Mouse (Mus musculus) liver, embryonic 12.5 days (tissue): ENCODE results near the gene Kcnh6. TPM values are rescaled to one million over a fixed set of nuclear protein-coding genes. Genes with fewer than 3 reads are reported as not detected.
"Not testable (repeated sequence)": the region's sequence is repeated elsewhere in the genome, so short reads cannot be mapped to it uniquely, and the experiment has no call there.

Experiments used
- ATAC-seq: fragments of 200-750 bp; cut with Nextera tagmentation; 2 replicates; pipeline ENCODE4 v1.8.0; 2017; ENCODE audit warnings: moderate number of reproducible peaks, mild to moderate bottlenecking, moderate library complexity
- H3K27ac ChIP-seq: fragments of 300-500 bp; sonication (generic); 2 replicates; pipeline ENCODE4 v1.5.1; 2016; ENCODE audit warnings: mild to moderate bottlenecking
- H3K27me3 ChIP-seq: fragments of 300-500 bp; sonication (generic); replicated peaks from 2 replicates; pipeline ENCODE4 v1.6.1; 2016; ENCODE audit warnings: mild to moderate bottlenecking, moderate library complexity
- H3K36me3 ChIP-seq: fragments of 300-500 bp; sonication (generic); 2 replicates; pipeline ENCODE4 v1.6.1; 2016; ENCODE audit warnings: mild to moderate bottlenecking, moderate library complexity
- H3K4me1 ChIP-seq: fragments of 300-500 bp; sonication (generic); 2 replicates; pipeline ENCODE4 v1.6.1; 2016
- H3K4me2 ChIP-seq: fragments of 300-500 bp; sonication (generic); 2 replicates; pipeline ENCODE4 v1.6.1; 2016; ENCODE audit warnings: mild to moderate bottlenecking, moderate library complexity
- H3K4me3 ChIP-seq: fragments of 300-500 bp; sonication (generic); 2 replicates; pipeline ENCODE4 v1.5.1; 2016; ENCODE audit warnings: mild to moderate bottlenecking, moderate library complexity
- H3K9ac ChIP-seq: fragments of 300-500 bp; sonication (generic); 2 replicates; pipeline ENCODE4 v1.6.1; 2016; ENCODE audit warnings: mild to moderate bottlenecking, moderate library complexity
- H3K9me3 ChIP-seq: fragments of 300-500 bp; sonication (generic); replicated peaks from 2 replicates; pipeline ENCODE4 v1.6.1; 2016; ENCODE audit warnings: mild to moderate bottlenecking, moderate library complexity
- WGBS: fragments of 180-500 bp; shearing (Covaris S2); methylation state at CpG from one replicate; pipeline ENCODE4 v1.1.7; 2016; ENCODE audit not compliant: insufficient replicate concordance; 5-methylcytosine and 5-hydroxymethylcytosine counted together
- polyA plus RNA-seq: library from polyadenylated mRNA; unstranded; fragments of >200 nt; fragmentation: Nextera tagmentation; extraction: Ambion mirVana; gene quantifications from 2 replicates; pipeline ENCODE4 v1.2.1, GENCODE M21; 2016

The Kcnh6 gene
- polyA plus RNA-seq, 1 experiment from 2014 or later = 0.08 TPM

DNA sequence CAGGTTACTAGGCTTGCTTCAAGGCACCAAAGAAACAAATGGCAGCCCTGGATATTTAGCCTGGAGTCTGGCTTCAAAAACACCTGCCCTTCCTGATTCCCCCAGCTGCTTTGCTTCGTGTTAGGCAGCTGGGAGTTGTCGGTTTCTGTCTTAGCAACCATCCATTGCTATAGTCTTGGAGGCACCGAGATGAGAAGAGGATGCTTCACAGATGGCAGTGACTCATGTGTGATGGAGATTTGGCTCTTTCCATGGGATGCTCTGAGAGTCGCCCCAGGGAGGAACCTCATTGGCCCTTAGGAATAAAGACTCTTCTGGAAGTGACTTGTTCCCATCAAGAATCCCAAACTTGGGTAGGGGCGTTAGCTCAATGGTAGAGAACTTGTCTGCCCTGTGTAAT, 8.5 kb downstream of the Kcnh6 start:
- peaks cover 96% of the 10 kb centered on the region for H3K27me3 ChIP-seq
- H3K4me2 ChIP-seq = no peak overlapping the region
- WGBS = 60% methylated on average over 5 of the region's 5 CpGs
- no peak overlapping the region for H3K9ac ChIP-seq
- ATAC-seq = no peak
- no peak overlapping the region for H3K4me3 ChIP-seq
- H3K27ac ChIP-seq = no peak overlapping the region
- H3K4me1 ChIP-seq = peaks cover 3% of the 10 kb centered on the region; the same call in 1 of the 2 replicates
- H3K9me3 ChIP-seq = no peaks in the 10 kb centered on the region
- no peaks in the 10 kb centered on the region for H3K36me3 ChIP-seq

- H3K4me3 ChIP-seq = no peak overlapping the region
- peaks cover 96% of the 10 kb centered on the region for H3K27me3 ChIP-seq
- ATAC-seq = no peak
- WGBS = 3% methylated on average over 50 of the region's 50 CpGs
- no peaks in the 10 kb centered on the region for H3K9me3 ChIP-seq
- H3K9ac ChIP-seq = no peak overlapping the region
- no peaks in the 10 kb centered on the region for H3K36me3 ChIP-seq
- H3K27ac ChIP-seq = no peak overlapping the region
- peak overlapping the region; percentile 24 for H3K4me2 ChIP-seq
- H3K4me1 ChIP-seq = peaks cover 3% of the 10 kb centered on the region; the same call in 1 of the 2 replicates
These were observed 12.3 kb downstream of the Kcnh6 start for GRCm38 (mm10) chr11:106020051-106020763.

GRCm38 (mm10) chr11:106025774-106026173, 17.9 kb downstream of the Kcnh6 start:
- Histone ChIP-seq H3K4me2 (no peak overlapping the region), H3K27me3 (peaks cover 48% of the 10 kb centered on the region), H3K9me3 (no peaks in the 10 kb centered on the region), H3K4me1 (peaks cover 20% of the 10 kb centered on the region), H3K27ac (no peak overlapping the region), H3K36me3 (peaks cover 13% of the 10 kb centered on the region), H3K9ac (no peak overlapping the region), H3K4me3 (no peak overlapping the region)
- ATAC-seq = peak; percentile 69
- WGBS = 26% methylated on average over 3 of the region's 3 CpGs

DNA sequence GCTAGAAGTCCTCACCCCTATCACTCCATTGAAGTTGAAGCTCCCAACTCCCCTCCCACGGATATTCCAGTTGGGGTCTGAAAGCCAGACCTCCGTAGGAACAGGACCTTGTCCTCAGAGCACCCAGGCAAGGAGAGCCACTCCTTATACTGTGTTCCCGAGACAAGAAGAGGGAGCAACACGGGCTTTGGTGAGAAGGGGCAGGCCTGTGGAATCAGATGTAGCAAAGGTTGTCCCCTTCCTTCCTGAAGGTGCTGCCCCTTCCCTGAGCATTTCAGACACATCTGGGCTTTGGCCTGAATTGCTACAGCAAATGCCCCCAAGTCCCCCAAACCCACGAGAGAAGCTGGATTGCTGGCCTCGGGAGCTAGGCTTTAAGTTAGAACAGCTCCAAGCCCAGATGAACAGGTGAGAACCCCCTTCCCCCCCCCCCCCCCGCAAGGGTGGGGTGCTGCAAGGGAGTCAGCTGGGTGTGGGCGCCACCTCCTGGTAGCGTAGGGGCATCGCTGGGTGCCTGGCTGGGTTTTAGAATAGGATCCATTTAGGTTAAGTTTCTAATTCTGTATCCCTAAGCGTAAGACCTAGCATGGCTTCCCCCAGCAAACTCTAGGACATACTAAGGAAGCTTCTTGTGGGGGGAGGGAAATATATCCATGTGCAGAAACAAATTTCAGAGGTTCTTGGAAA, 18.7 kb downstream of the Kcnh6 start:
- H3K9me3 ChIP-seq = no peaks in the 10 kb centered on the region
- no peak overlapping the region for H3K9ac ChIP-seq
- H3K27ac ChIP-seq = no peak overlapping the region
- peak overlapping the region; percentile 15; the same call in 1 of the 2 replicates for H3K4me2 ChIP-seq
- peaks cover 39% of the 10 kb centered on the region for H3K27me3 ChIP-seq
- 0 out of 2 replicates have a peak, but pooled peaks have one; percentile 35 for ATAC-seq
- no peak overlapping the region for H3K4me3 ChIP-seq
- peaks cover 13% of the 10 kb centered on the region for H3K36me3 ChIP-seq
- WGBS = 31% methylated on average over 11 of the region's 11 CpGs
- H3K4me1 ChIP-seq = peaks cover 20% of the 10 kb centered on the region

GRCm38 (mm10) chr11:106027607-106028006, 19.7 kb downstream of the Kcnh6 start:
- H3K4me3 ChIP-seq = no peak overlapping the region
- H3K4me2 ChIP-seq = no peak overlapping the region
- H3K27me3 ChIP-seq = peaks cover 29% of the 10 kb centered on the region
- no peak overlapping the region for H3K9ac ChIP-seq
- H3K4me1 ChIP-seq = peaks cover 20% of the 10 kb centered on the region
- peak; percentile 35; the same call in 1 of the 2 replicates for ATAC-seq
- H3K36me3 ChIP-seq = peaks cover 13% of the 10 kb centered on the region
- 83% methylated on average over 5 of the region's 5 CpGs for WGBS
- H3K27ac ChIP-seq = no peak overlapping the region
- H3K9me3 ChIP-seq = no peaks in the 10 kb centered on the region

DNA sequence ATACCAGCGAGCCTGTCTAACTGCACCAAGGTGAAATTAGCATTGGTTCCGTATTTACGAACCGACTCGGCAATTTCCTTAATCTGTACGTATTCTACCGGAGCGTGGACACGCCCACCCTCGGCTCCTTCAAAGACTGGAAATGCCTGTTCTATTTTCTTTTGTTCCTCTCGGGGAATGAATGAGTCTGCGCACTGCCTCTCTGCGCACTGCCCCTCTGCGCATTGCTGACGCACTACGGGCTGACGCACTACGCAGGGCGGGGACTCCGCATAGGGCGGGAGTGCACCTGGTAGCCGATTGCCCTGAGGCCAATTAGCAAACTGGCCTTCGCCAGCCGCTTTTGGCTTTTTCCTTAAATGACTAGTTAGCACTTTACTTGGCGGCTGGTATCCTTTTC, 24.1 kb downstream of the Kcnh6 start:
- peaks cover 30% of the 10 kb centered on the region for H3K4me1 ChIP-seq
- peak overlapping the region; percentile 58; the same call in 1 of the 2 replicates for H3K27ac ChIP-seq
- H3K4me3 ChIP-seq = peak overlapping the region; percentile 62
- H3K9me3 ChIP-seq, ATAC-seq, H3K27me3 ChIP-seq: not testable (repeated sequence)
- H3K36me3 ChIP-seq = peaks cover 10% of the 10 kb centered on the region
- peak overlapping the region; percentile 57 for H3K4me2 ChIP-seq
- peak overlapping the region; percentile 61; the same call in 1 of the 2 replicates for H3K9ac ChIP-seq
- WGBS = 47% methylated on average over 12 of the region's 25 CpGs

- peak overlapping the region; percentile 47 for H3K4me3 ChIP-seq
- 34% methylated on average over 11 of the region's 11 CpGs for WGBS
These were observed 25.6 kb downstream of the Kcnh6 start for GRCm38 (mm10) chr11:106033491-106033919.

GRCm38 (mm10) chr11:106034986-106035385, 27.1 kb downstream of the Kcnh6 start:
- H3K27me3 ChIP-seq = no peaks in the 10 kb centered on the region
- H3K27ac ChIP-seq = peak overlapping the region; percentile 88
- H3K4me1 ChIP-seq = peaks cover 50% of the 10 kb centered on the region
- no peaks in the 10 kb centered on the region for H3K9me3 ChIP-seq
- WGBS = 45% methylated on average over 9 of the region's 9 CpGs
- no peak for ATAC-seq
- H3K9ac ChIP-seq = no peak overlapping the region; the same call in 1 of the 2 replicates
- H3K4me2 ChIP-seq = no peak overlapping the region
- H3K36me3 ChIP-seq = no peaks in the 10 kb centered on the region
- no peak overlapping the region for H3K4me3 ChIP-seq

More at GRCm38 (mm10) chr11:106033491-106033919, 25.6 kb downstream of the Kcnh6 start:
- peak; percentile 22; the same call in 1 of the 2 replicates for ATAC-seq
- H3K4me2 ChIP-seq = peak overlapping the region; percentile 68
- peak overlapping the region; percentile 88 for H3K27ac ChIP-seq
- no peaks in the 10 kb centered on the region for H3K36me3 ChIP-seq
- H3K4me1 ChIP-seq = peaks cover 38% of the 10 kb centered on the region
- no peaks in the 10 kb centered on the region for H3K27me3 ChIP-seq
- no peaks in the 10 kb centered on the region for H3K9me3 ChIP-seq
- peak overlapping the region; percentile 72 for H3K9ac ChIP-seq

GRCm38 (mm10) chr11:106036548-106037417, 28.9 kb downstream of the Kcnh6 start, which contains the start of gene Dcaf7:
Dcaf7 (plus strand) TSS chr11:106036872.
- Histone ChIP-seq H3K27ac (peak within 1 kb of the TSS; percentile 90), H3K4me2 (peak within 1 kb of the TSS; percentile 91), H3K9me3 (no peaks in the 10 kb centered on the region), H3K4me1 (peaks cover 55% of the 10 kb centered on the region), H3K9ac (peak within 1 kb of the TSS; percentile 92), H3K36me3 (no peaks in the 10 kb centered on the region; the same call in 1 of the 2 replicates), H3K4me3 (peak within 1 kb of the TSS; percentile 99), H3K27me3 (no peaks in the 10 kb centered on the region)
- WGBS = under 1% methylated on average over 66 of the region's 66 CpGs
- ATAC-seq = peak; percentile 98

GRCm38 (mm10) chr11:106037418-106037751, 29.5 kb downstream of the Kcnh6 start:
- Histone ChIP-seq H3K9me3 (no peaks in the 10 kb centered on the region), H3K4me2 (peak overlapping the region; percentile 91), H3K9ac (peak overlapping the region; percentile 92), H3K4me1 (peaks cover 55% of the 10 kb centered on the region), H3K27me3 (no peaks in the 10 kb centered on the region), H3K36me3 (no peaks in the 10 kb centered on the region; the same call in 1 of the 2 replicates), H3K4me3 (peak overlapping the region; percentile 99), H3K27ac (peak overlapping the region; percentile 90)
- ATAC-seq = no peak
- under 1% methylated on average over 13 of the region's 13 CpGs for WGBS

DNA sequence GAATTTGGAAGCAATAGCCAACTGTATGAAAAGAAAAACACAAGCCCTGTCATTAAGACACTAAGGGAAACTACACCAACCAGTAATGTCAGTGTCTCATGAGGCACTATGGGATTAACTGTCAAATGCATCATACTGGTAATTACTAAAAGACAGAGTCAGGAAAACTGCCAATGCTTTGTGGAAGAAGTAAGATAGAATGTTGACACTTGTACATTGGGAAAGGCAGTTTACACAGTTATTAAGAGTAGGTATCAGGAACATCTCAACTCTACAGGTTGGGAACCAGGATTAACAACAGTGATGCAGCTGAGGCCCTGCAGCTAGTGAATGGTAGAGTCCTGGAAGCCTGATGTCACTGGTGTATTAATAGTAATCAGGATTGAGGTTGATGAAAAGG, 36.4 kb downstream of the Kcnh6 start:
- no peak overlapping the region for H3K4me2 ChIP-seq

More for the DNA sequence above, 36.4 kb downstream of the Kcnh6 start:
- no peak overlapping the region for H3K27ac ChIP-seq
- no peaks in the 10 kb centered on the region for H3K9me3 ChIP-seq
- H3K36me3 ChIP-seq = peaks cover 31% of the 10 kb centered on the region
- ATAC-seq = no peak
- no peak overlapping the region for H3K9ac ChIP-seq
- peaks cover 44% of the 10 kb centered on the region for H3K4me1 ChIP-seq
- H3K27me3 ChIP-seq = no peaks in the 10 kb centered on the region
- H3K4me3 ChIP-seq = no peak overlapping the region
